Mouse (Mus musculus) liver, embryonic 15.5 days (tissue): Measurements from ENCODE around the gene Gng7. TPM values are rescaled to one million over a fixed set of nuclear protein-coding genes. Genes with fewer than 3 reads are reported as not detected.
"Not testable (repeated sequence)": the region's sequence is repeated elsewhere in the genome, so short reads cannot be mapped to it uniquely, and the experiment has no call there.

Source experiments
- ATAC-seq: fragments of 200-750 bp; cut with Nextera tagmentation; 2 replicates; pipeline ENCODE4 v1.8.0; 2017; ENCODE audit warnings: moderate number of reproducible peaks, mild to moderate bottlenecking, moderate library complexity; ENCODE audit not compliant: insufficient read depth
- H3K27ac ChIP-seq: fragments of 300-500 bp; sonication (generic); replicated peaks from 2 replicates; pipeline ENCODE4 v1.5.1; 2015; ENCODE audit warnings: mild to moderate bottlenecking, inconsistent platforms
- H3K27me3 ChIP-seq: fragments of 300-500 bp; sonication (generic); 2 replicates; pipeline ENCODE4 v1.6.1; 2015; ENCODE audit warnings: mild to moderate bottlenecking, inconsistent platforms
- H3K36me3 ChIP-seq: fragments of 300-500 bp; sonication (generic); replicated peaks from 2 replicates; pipeline ENCODE4 v1.6.1; 2015; ENCODE audit warnings: moderate library complexity, mild to moderate bottlenecking, inconsistent platforms
- H3K4me1 ChIP-seq: fragments of 300-500 bp; sonication (generic); replicated peaks from 2 replicates; pipeline ENCODE4 v1.6.1; 2015; ENCODE audit warnings: inconsistent platforms
- H3K4me2 ChIP-seq: fragments of 300-500 bp; sonication (generic); 2 replicates; pipeline ENCODE4 v1.6.1; 2015; ENCODE audit warnings: moderate library complexity, mild to moderate bottlenecking, inconsistent platforms
- H3K4me3 ChIP-seq: fragments of 300-500 bp; sonication (generic); replicated peaks from 2 replicates; pipeline ENCODE4 v1.5.1; 2015; ENCODE audit warnings: mild to moderate bottlenecking, inconsistent platforms
- H3K9ac ChIP-seq: fragments of 300-500 bp; sonication (generic); 2 replicates; pipeline ENCODE4 v1.6.1; 2015; ENCODE audit warnings: moderate library complexity, mild to moderate bottlenecking, inconsistent platforms
- H3K9me3 ChIP-seq: fragments of 300-500 bp; sonication (generic); replicated peaks from 2 replicates; pipeline ENCODE4 v1.6.1; 2016; ENCODE audit warnings: inconsistent platforms
- WGBS: fragments of 180-500 bp; shearing (Covaris S2); methylation state at CpG from one replicate; pipeline ENCODE4 v1.1.7; 2015; ENCODE audit warnings: mixed read lengths; ENCODE audit not compliant: insufficient replicate concordance; 5-methylcytosine and 5-hydroxymethylcytosine counted together
- polyA plus RNA-seq: library from polyadenylated mRNA; unstranded; fragments of >200 nt; fragmentation: Nextera tagmentation; extraction: Ambion mirVana; gene quantifications from 2 replicates; pipeline ENCODE4 v1.2.1, GENCODE M21; 2015

Gng7 gene
- 0.36 and 0.41 TPM in 2 replicates for polyA plus RNA-seq

- Histone ChIP-seq H3K9ac (no peak within 1 kb of the TSS), H3K9me3 (no peaks in the 10 kb centered on the region), H3K27me3 (no peaks in the 10 kb centered on the region; the same call in 1 of the 2 replicates), H3K4me3 (peak within 1 kb of the TSS; percentile 32; the same call in 1 of the 2 replicates), H3K4me2 (peak within 1 kb of the TSS; percentile 59), H3K36me3 (no peaks in the 10 kb centered on the region), H3K27ac (no peak within 1 kb of the TSS), H3K4me1 (peaks cover 20% of the 10 kb centered on the region)
- WGBS, result 11% methylated on average over 31 of the region's 31 CpGs
- peak; percentile 91 for ATAC-seq
Measured at GRCm38 (mm10) chr10:81014393-81015384, at the start of gene Gng7. Gene Gng7 (minus strand): TSS chr10:81014945.

GRCm38 (mm10) chr10:81064519-81064918 is 49.8 kb upstream of the Gng7 start:
- peaks cover 10% of the 10 kb centered on the region; the same call in 1 of the 2 replicates for H3K27me3 ChIP-seq
- H3K27ac ChIP-seq, H3K36me3 ChIP-seq, H3K9me3 ChIP-seq, H3K4me3 ChIP-seq, ATAC-seq, H3K9ac ChIP-seq, H3K4me2 ChIP-seq: not testable (repeated sequence)
- H3K4me1 ChIP-seq, result peaks cover 13% of the 10 kb centered on the region
- WGBS, result 74% methylated on average over 8 of the region's 8 CpGs

- Histone ChIP-seq H3K27ac (no peak overlapping the region), H3K4me1 (peaks cover 21% of the 10 kb centered on the region), H3K27me3 (0 out of 2 replicates have a peak, but pooled peaks cover 2% of the 10 kb centered on the region), H3K9ac (no peak overlapping the region), H3K4me2 (no peak overlapping the region), H3K36me3 (no peaks in the 10 kb centered on the region), H3K9me3 (no peaks in the 10 kb centered on the region), H3K4me3 (no peak overlapping the region)
- ATAC-seq, result no peak
- WGBS, result 48% methylated on average over 4 of the region's 4 CpGs
Measured at GRCm38 (mm10) chr10:81062710-81063109, 48.0 kb upstream of the Gng7 start.

- H3K4me3 ChIP-seq, result peak within 1 kb of the TSS; percentile 83
- peaks cover 21% of the 10 kb centered on the region for H3K4me1 ChIP-seq
- peak within 1 kb of the TSS; percentile 73 for H3K9ac ChIP-seq
- H3K36me3 ChIP-seq, result no peaks in the 10 kb centered on the region
- H3K9me3 ChIP-seq, result no peaks in the 10 kb centered on the region
- peak within 1 kb of the TSS; percentile 76 for H3K4me2 ChIP-seq
- WGBS, result under 1% methylated on average over 48 of the region's 48 CpGs
- H3K27ac ChIP-seq, result peak within 1 kb of the TSS; percentile 51
- peak; percentile 79 for ATAC-seq
- H3K27me3 ChIP-seq, result no peaks in the 10 kb centered on the region
Measured at GRCm38 (mm10) chr10:81059603-81060543, 45.1 kb upstream of the Gng7 start, which contains the start of gene Sgta. Gene Sgta (minus strand): TSS chr10:81060181.

GRCm38 (mm10) chr10:81058896-81059295 is 44.2 kb upstream of the Gng7 start:
- Histone ChIP-seq H3K9ac (peak overlapping the region; percentile 73; the same call in 1 of the 2 replicates), H3K4me1 (peaks cover 23% of the 10 kb centered on the region), H3K4me3 (peak overlapping the region; percentile 83), H3K4me2 (peak overlapping the region; percentile 76), H3K27ac (peak overlapping the region; percentile 51; the same call in 1 of the 2 replicates), H3K9me3 (no peaks in the 10 kb centered on the region), H3K36me3 (no peaks in the 10 kb centered on the region), H3K27me3 (no peaks in the 10 kb centered on the region)
- 64% methylated on average over 6 of the region's 6 CpGs for WGBS
- ATAC-seq, result no peak

GRCm38 (mm10) chr10:81057406-81058130 is 42.8 kb upstream of the Gng7 start:
- peaks cover 27% of the 10 kb centered on the region for H3K4me1 ChIP-seq
- H3K9me3 ChIP-seq, result no peaks in the 10 kb centered on the region
- H3K4me3 ChIP-seq, result no peak overlapping the region
- no peak overlapping the region for H3K4me2 ChIP-seq
- H3K27ac ChIP-seq, result no peak overlapping the region
- no peak for ATAC-seq
- H3K36me3 ChIP-seq, result no peaks in the 10 kb centered on the region
- WGBS, result 83% methylated on average over 23 of the region's 23 CpGs
- no peak overlapping the region for H3K9ac ChIP-seq
- H3K27me3 ChIP-seq, result no peaks in the 10 kb centered on the region

GRCm38 (mm10) chr10:81055802-81056340 is 41.1 kb upstream of the Gng7 start:
- Histone ChIP-seq H3K36me3 (peaks cover 13% of the 10 kb centered on the region), H3K4me1 (peaks cover 38% of the 10 kb centered on the region)
- H3K9ac ChIP-seq, H3K27me3 ChIP-seq, H3K27ac ChIP-seq, ATAC-seq, H3K9me3 ChIP-seq, H3K4me3 ChIP-seq, H3K4me2 ChIP-seq: not testable (repeated sequence)
- 69% methylated on average over 11 of the region's 11 CpGs for WGBS

- no peak overlapping the region for H3K9ac ChIP-seq
- no peaks in the 10 kb centered on the region for H3K27me3 ChIP-seq
- H3K27ac ChIP-seq, result no peak overlapping the region
- no peak overlapping the region for H3K4me3 ChIP-seq
- no peaks in the 10 kb centered on the region for H3K9me3 ChIP-seq
- peaks cover 37% of the 10 kb centered on the region for H3K4me1 ChIP-seq
- peaks cover 20% of the 10 kb centered on the region for H3K36me3 ChIP-seq
- no peak overlapping the region for H3K4me2 ChIP-seq
- ATAC-seq, result no peak
- 80% methylated on average over 6 of the region's 6 CpGs for WGBS
Measured at GRCm38 (mm10) chr10:81055169-81055568, 40.4 kb upstream of the Gng7 start.

- 79% methylated on average over 5 of the region's 5 CpGs for WGBS
- Histone ChIP-seq H3K4me1 (peaks cover 20% of the 10 kb centered on the region), H3K36me3 (peaks cover 46% of the 10 kb centered on the region), H3K4me3 (no peak overlapping the region), H3K4me2 (no peak overlapping the region), H3K27ac (no peak overlapping the region), H3K27me3 (no peaks in the 10 kb centered on the region), H3K9me3 (no peaks in the 10 kb centered on the region), H3K9ac (no peak overlapping the region)
- ATAC-seq, result no peak
Measured at GRCm38 (mm10) chr10:81052577-81052976, 37.8 kb upstream of the Gng7 start.

GRCm38 (mm10) chr10:81051133-81051532 is 36.4 kb upstream of the Gng7 start:
- ATAC-seq, result peak; percentile 44; the same call in 1 of the 2 replicates
- WGBS, result 36% methylated on average over 6 of the region's 6 CpGs
- Histone ChIP-seq H3K9ac (no peak overlapping the region), H3K27ac (no peak overlapping the region), H3K4me2 (no peak overlapping the region), H3K9me3 (no peaks in the 10 kb centered on the region), H3K4me1 (peaks cover 20% of the 10 kb centered on the region), H3K36me3 (peaks cover 60% of the 10 kb centered on the region), H3K27me3 (no peaks in the 10 kb centered on the region), H3K4me3 (no peak overlapping the region)
